Comparison of ENCODE assay signal across 17 mouse cellular contexts in genomic region chr16:93461406-93462285, GRCm38 (mm10).
DNase-seq lines count a peak whose midpoint lies in the region; ATAC-seq and TF ChIP-seq lines count a peak whose summit lies in the region.
"Had no signal": no experiment of that assay in that cellular context is flagged by ENCODE, and none has a peak within 500 bp of the region (broad histone marks: within the 10 kb centered on the region; RNA-seq: fewer than 3 reads in every experiment).

No protein-coding gene starts in this region.

- peak overlapping the region; percentile 42 for H3K9ac ChIP-seq in lung, embryonic 16.5 days (ENCODE audit: low read length)
- no peak overlapping the region for H3K9ac ChIP-seq in heart, embryonic 15.5 days
- no peak overlapping the region for H3K9ac ChIP-seq in stomach, postnatal 0 days (ENCODE audit: low read length)
- no peak overlapping the region for H3K9ac ChIP-seq in hindbrain, embryonic 13.5 days
- H3K9ac ChIP-seq: hindbrain, embryonic 12.5 days; limb, embryonic 13.5 days; liver, postnatal 0 days; neural tube, embryonic 12.5 days had no signal

- no peak overlapping the region for H3K4me3 ChIP-seq in heart, embryonic 10.5 days
- H3K4me3 ChIP-seq in lung, embryonic 16.5 days (ENCODE audit: low read length) = no peak overlapping the region
- no peak overlapping the region for H3K4me3 ChIP-seq in heart, embryonic 15.5 days
- no peak overlapping the region for H3K4me3 ChIP-seq in stomach, postnatal 0 days (ENCODE audit: low read depth, low read length)
- no peak overlapping the region for H3K4me3 ChIP-seq in hindbrain, embryonic 13.5 days
- H3K4me3 ChIP-seq: hindbrain, embryonic 12.5 days; limb, embryonic 13.5 days; neural tube, embryonic 12.5 days had no signal

- TF ChIP-seq CTCF in stomach, postnatal 0 days (IDR thresholded peaks at IDR 0.05; ENCODE audit: low read depth) = no peak

- H3K36me3 ChIP-seq in heart, embryonic 10.5 days = no peaks in the 10 kb centered on the region
- H3K36me3 ChIP-seq in lung, embryonic 16.5 days (ENCODE audit: control insufficient read depth, insufficient read depth, low read length) = no peaks in the 10 kb centered on the region
- no peaks in the 10 kb centered on the region for H3K36me3 ChIP-seq in heart, embryonic 15.5 days
- H3K36me3 ChIP-seq in stomach, postnatal 0 days (ENCODE audit: control insufficient read depth, insufficient read depth, low read length) = no peaks in the 10 kb centered on the region
- no peaks in the 10 kb centered on the region for H3K36me3 ChIP-seq in hindbrain, embryonic 13.5 days
- H3K36me3 ChIP-seq: hindbrain, embryonic 12.5 days; limb, embryonic 13.5 days; neural tube, embryonic 12.5 days had no signal

- peak overlapping the region; percentile 71 for H3K27ac ChIP-seq in heart, embryonic 10.5 days
- H3K27ac ChIP-seq in lung, embryonic 16.5 days (ENCODE audit: low read length) = peak overlapping the region; percentile 46
- peak overlapping the region; percentile 59 for H3K27ac ChIP-seq in heart, embryonic 15.5 days
- no peak overlapping the region for H3K27ac ChIP-seq in stomach, postnatal 0 days (replicated peaks)
- no peak overlapping the region for H3K27ac ChIP-seq in hindbrain, embryonic 13.5 days
- H3K27ac ChIP-seq: hindbrain, embryonic 12.5 days; limb, embryonic 13.5 days; neural tube, embryonic 12.5 days had no signal

- TF ChIP-seq EP300 in stomach, postnatal 0 days (optimal IDR thresholded peaks at IDR 0.05) = no peak

- peaks cover 25% of the 10 kb centered on the region; the same call in 1 of the 2 replicates for H3K27me3 ChIP-seq in heart, embryonic 10.5 days (ENCODE audit: insufficient read depth, poor library complexity, severe bottlenecking)
- no peaks in the 10 kb centered on the region for H3K27me3 ChIP-seq in lung, embryonic 16.5 days (ENCODE audit: control insufficient read depth, insufficient read depth, low read depth, low read length)
- H3K27me3 ChIP-seq in heart, embryonic 15.5 days = peaks cover 11% of the 10 kb centered on the region; the same call in 1 of the 2 replicates
- H3K27me3 ChIP-seq in stomach, postnatal 0 days (ENCODE audit: control insufficient read depth, insufficient read depth, low read length) = no peaks in the 10 kb centered on the region
- no peaks in the 10 kb centered on the region for H3K27me3 ChIP-seq in hindbrain, embryonic 13.5 days
- H3K27me3 ChIP-seq: neural tube, embryonic 12.5 days had no signal

- intact Hi-C loops in heart, postnatal 25 days (cut with DNase I) = no loop called here

- peak; percentile 52 for ATAC-seq in lung, embryonic 16.5 days (ENCODE audit: low read depth)
- ATAC-seq in heart, embryonic 15.5 days (replicated peaks; ENCODE audit: insufficient number of reproducible peaks, insufficient read depth, low FRiP score, low read depth) = peak; percentile 62; the same call in 1 of the 2 replicates
- peak; percentile 54; the same call in 1 of the 2 replicates for ATAC-seq in stomach, postnatal 0 days (ENCODE audit: low FRiP score, low TSS enrichment)
- ATAC-seq in hindbrain, embryonic 13.5 days (ENCODE audit: low FRiP score) = no peak
- ATAC-seq: activated CD4-positive, CD25-positive, alpha-beta regulatory T cell, adult 4 months; intestine, embryonic 16.5 days; liver, postnatal 0 days had no signal

- H3K4me1 ChIP-seq in heart, embryonic 10.5 days = peaks cover 30% of the 10 kb centered on the region
- peaks cover 25% of the 10 kb centered on the region for H3K4me1 ChIP-seq in lung, embryonic 16.5 days (replicated peaks; ENCODE audit: control insufficient read depth, insufficient read depth, low read length)
- H3K4me1 ChIP-seq in heart, embryonic 15.5 days (replicated peaks) = peaks cover 17% of the 10 kb centered on the region
- H3K4me1 ChIP-seq in stomach, postnatal 0 days (replicated peaks; ENCODE audit: control insufficient read depth, insufficient read depth) = no peaks in the 10 kb centered on the region
- peaks cover 24% of the 10 kb centered on the region for H3K4me1 ChIP-seq in hindbrain, embryonic 13.5 days (replicated peaks)

- DNase-seq in heart, embryonic 10.5 days (ENCODE audit: low spot score) = peak; percentile 75
- DNase-seq in heart, postnatal 25 days (ENCODE audit: low spot score) = no peak
- no peak for DNase-seq in lung, postnatal 14 days
- DNase-seq in stomach, postnatal 0 days (ENCODE audit: low spot score) = peak; percentile 62
- no peak for DNase-seq in adipocyte (ENCODE audit: low spot score)
- DNase-seq: adrenal gland, postnatal 36 days; cerebellum, postnatal 10 days; gastrocnemius, postnatal 36 days; liver, postnatal 0 days had no signal

- H3K9me3 ChIP-seq in heart, embryonic 10.5 days = no peaks in the 10 kb centered on the region
- H3K9me3 ChIP-seq in lung, embryonic 16.5 days (ENCODE audit: control insufficient read depth, low read length) = no peaks in the 10 kb centered on the region
- H3K9me3 ChIP-seq in heart, embryonic 15.5 days (replicated peaks) = no peaks in the 10 kb centered on the region
- H3K9me3 ChIP-seq in stomach, postnatal 0 days (ENCODE audit: control insufficient read depth, low read length) = no peaks in the 10 kb centered on the region
- H3K9me3 ChIP-seq in hindbrain, embryonic 13.5 days = no peaks in the 10 kb centered on the region
- H3K9me3 ChIP-seq: hindbrain, embryonic 12.5 days; limb, embryonic 13.5 days; neural tube, embryonic 12.5 days had no signal

- H3K4me2 ChIP-seq in lung, embryonic 16.5 days (ENCODE audit: low read depth, low read length) = peak overlapping the region; percentile 40
- peak overlapping the region; percentile 24 for H3K4me2 ChIP-seq in heart, embryonic 15.5 days
- no peak overlapping the region for H3K4me2 ChIP-seq in stomach, postnatal 0 days (replicated peaks; ENCODE audit: low read depth)
- no peak overlapping the region for H3K4me2 ChIP-seq in hindbrain, embryonic 13.5 days
- H3K4me2 ChIP-seq: hindbrain, embryonic 12.5 days; limb, embryonic 13.5 days; neural tube, embryonic 12.5 days had no signal

- WGBS in heart, embryonic 10.5 days = 58% methylated on average over 27 of the region's 27 CpGs
- WGBS in lung, embryonic 16.5 days = 28% methylated on average over 27 of the region's 27 CpGs
- 46% methylated on average over 27 of the region's 27 CpGs for WGBS in heart, embryonic 15.5 days
- 49% methylated on average over 27 of the region's 27 CpGs for WGBS in stomach, postnatal 0 days
- WGBS in hindbrain, embryonic 13.5 days = 83% methylated on average over 27 of the region's 27 CpGs

Comparison
In these comparisons a context has a peak if more than half of its experiments do, and no peak if none do; other contexts are left out.
1. DNase-seq: peak in heart, embryonic 10.5 days (single experiment) and stomach, postnatal 0 days (single experiment); none in heart, postnatal 25 days (single experiment), lung, postnatal 14 days (single experiment) and adipocyte (single experiment).
2. H3K27ac ChIP-seq: peak in heart, embryonic 10.5 days (single experiment), lung, embryonic 16.5 days (single experiment) and heart, embryonic 15.5 days (single experiment); none in stomach, postnatal 0 days (single experiment) and hindbrain, embryonic 13.5 days (single experiment).
3. H3K4me2 ChIP-seq: peak in lung, embryonic 16.5 days (single experiment) and heart, embryonic 15.5 days (single experiment); none in stomach, postnatal 0 days (single experiment) and hindbrain, embryonic 13.5 days (single experiment).